Mouse (Mus musculus): Measurements from ENCODE around the gene Ppp4r3b. TPM values are rescaled to one million over a fixed set of nuclear protein-coding genes. Genes with fewer than 3 reads are reported as not detected.

The Ppp4r3b gene
- 36.3 and 38.0 TPM in 2 replicates for polyA plus RNA-seq (2015; fragmentation: Nextera tagmentation; extraction: Ambion mirVana)

DNA sequence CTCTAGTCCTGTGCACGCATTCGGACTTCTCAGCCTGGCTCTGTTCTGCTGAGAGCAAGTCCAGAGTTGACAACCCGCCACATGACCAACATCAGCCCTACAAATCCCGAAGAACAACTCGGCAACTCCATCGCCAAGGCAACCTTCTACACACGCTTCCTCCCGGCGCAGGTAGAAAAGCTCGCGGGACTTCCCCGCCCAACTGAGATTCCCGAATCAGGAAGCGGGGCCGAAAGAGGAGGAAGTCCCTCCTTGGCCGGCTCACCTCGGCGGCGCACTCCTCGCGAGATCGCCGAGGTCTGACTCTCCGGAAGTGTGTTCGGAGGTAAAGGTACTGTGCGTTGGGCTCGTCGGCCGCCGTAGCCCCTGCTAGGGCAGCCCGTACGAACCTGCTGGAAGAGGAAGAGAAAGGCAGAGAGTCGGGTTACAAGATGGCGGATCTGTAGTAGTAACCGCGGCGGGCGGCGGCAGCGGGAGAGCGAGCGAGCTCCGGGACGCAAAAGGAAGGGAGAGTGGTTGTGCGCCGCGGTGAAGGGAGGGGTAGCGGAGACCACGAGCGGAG, at the start of gene Ppp4r3b:
TSS of gene Ppp4r3b (plus strand) at position 328 of the 562 bp plus-strand sequence.
- peak; percentile 96 for ATAC-seq (ENCODE audit: low read depth)
- H3K9ac ChIP-seq (ENCODE audit: low read depth, low read length): peak within 1 kb of the TSS; percentile 99
- H3K9me3 ChIP-seq (replicated peaks; ENCODE audit: control insufficient read depth, low read length): no peaks in the 10 kb centered on the region
- H3K27me3 ChIP-seq (ENCODE audit: control insufficient read depth, insufficient read depth, low read depth, low read length): no peaks in the 10 kb centered on the region
- H3K36me3 ChIP-seq (ENCODE audit: control insufficient read depth, insufficient read depth): no peaks in the 10 kb centered on the region
- H3K4me1 ChIP-seq (ENCODE audit: control insufficient read depth, low read depth, low read length): peaks cover 6% of the 10 kb centered on the region
- peak within 1 kb of the TSS; percentile 97 for H3K4me2 ChIP-seq (ENCODE audit: low read depth, low read length)
- peak within 1 kb of the TSS; percentile 98 for H3K27ac ChIP-seq (ENCODE audit: low read length)
- peak within 1 kb of the TSS; percentile 99 for H3K4me3 ChIP-seq (ENCODE audit: low read depth, low read length)
- WGBS (ENCODE audit: insufficient replicate concordance): 0% methylated on average over 48 of the region's 50 CpGs

DNA sequence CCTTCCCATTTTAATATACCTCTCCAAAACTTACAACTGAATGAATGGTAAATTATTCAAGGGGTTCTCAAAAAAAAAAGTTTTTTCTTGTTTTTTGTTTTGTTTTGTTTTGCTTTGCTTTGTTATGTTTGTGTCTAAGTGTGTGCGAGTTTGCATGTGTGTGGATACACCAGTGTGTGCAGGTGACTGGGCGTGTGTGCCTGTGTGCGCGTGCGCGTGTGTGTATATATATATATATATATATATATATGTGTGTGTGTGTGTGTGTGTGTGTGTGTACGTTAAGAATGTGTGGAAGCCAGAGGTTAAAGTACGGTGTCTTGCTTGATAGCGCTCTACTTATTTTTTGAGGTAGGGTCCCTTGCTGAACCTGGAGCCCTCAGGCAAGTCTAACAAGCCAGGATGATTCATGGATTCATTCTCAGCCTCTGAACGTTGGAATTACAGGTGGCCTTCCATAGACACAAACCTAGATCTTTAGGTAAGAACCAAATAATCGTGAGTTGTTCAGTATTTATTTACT, 42.8 kb upstream of the Ppp4r3b start:
- H3K9me3 ChIP-seq (replicated peaks; ENCODE audit: control insufficient read depth, low read length): no peaks in the 10 kb centered on the region
- WGBS (ENCODE audit: insufficient replicate concordance): 43% methylated on average over 11 of the region's 11 CpGs
- ATAC-seq (ENCODE audit: low read depth): no peak
- peak overlapping the region; percentile 97 for H3K4me3 ChIP-seq (ENCODE audit: low read depth, low read length)
- H3K4me2 ChIP-seq (ENCODE audit: low read depth, low read length): peak overlapping the region; percentile 79
- peak overlapping the region; percentile 86 for H3K9ac ChIP-seq (ENCODE audit: low read depth, low read length)
- H3K4me1 ChIP-seq (ENCODE audit: control insufficient read depth, low read depth, low read length): peaks cover 5% of the 10 kb centered on the region
- H3K27me3 ChIP-seq (ENCODE audit: control insufficient read depth, insufficient read depth, low read depth, low read length): no peaks in the 10 kb centered on the region
- no peak overlapping the region for H3K27ac ChIP-seq (ENCODE audit: low read length)
- peaks cover 5% of the 10 kb centered on the region for H3K36me3 ChIP-seq (ENCODE audit: control insufficient read depth, insufficient read depth)

DNA sequence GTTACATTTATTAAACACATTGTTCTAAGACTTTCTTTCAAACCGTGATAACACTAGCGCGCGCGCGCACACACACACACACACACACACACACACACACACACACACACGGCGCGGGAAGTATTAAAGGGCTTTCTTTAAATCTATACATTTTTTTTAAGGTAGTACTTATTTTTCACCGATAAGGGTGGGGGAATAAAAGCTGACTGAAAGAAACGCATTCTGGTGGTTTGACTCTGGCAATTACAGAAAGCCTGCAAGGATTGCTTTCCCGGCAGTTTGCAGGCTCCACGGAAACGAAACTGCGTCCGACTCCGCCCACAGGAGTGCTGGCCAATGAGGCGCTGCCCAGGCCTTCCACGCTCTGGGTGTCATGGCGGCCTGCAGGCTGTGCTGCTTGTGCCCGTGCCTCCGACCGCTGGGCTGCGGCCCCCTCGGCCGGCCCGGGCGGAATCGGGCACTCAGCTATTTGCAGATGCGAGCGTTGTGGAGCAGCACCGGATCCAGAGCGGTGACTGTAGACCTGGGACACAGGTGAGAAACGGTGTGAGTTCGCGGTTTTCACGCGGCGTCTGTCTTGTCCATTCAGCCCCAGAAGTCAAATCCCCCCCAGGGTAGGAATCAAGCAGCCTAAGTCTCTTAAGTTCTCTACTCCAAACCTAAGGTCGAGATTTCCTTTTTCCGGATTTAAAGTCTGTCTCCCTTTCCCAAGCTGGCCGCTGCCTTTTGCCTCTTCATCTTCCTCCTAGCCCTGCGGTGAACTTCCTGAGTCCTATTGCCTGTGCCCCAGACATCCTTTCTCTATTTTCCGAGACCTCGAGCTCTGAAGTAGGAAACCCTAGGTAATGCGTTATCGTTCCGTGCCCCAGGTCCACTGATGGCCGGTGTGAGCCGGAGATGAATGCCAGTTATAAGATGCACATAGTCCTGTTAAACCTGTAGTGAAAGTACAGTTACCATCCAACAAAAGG, 42.0 kb upstream of the Ppp4r3b start, which contains the start of gene Pnpt1:
TSS of gene Pnpt1 (plus strand) at position 360 of the 971 bp plus-strand sequence.
- H3K36me3 ChIP-seq (ENCODE audit: control insufficient read depth, insufficient read depth): peaks cover 6% of the 10 kb centered on the region
- ATAC-seq (ENCODE audit: low read depth): peak; percentile 100
- no peaks in the 10 kb centered on the region for H3K27me3 ChIP-seq (ENCODE audit: control insufficient read depth, insufficient read depth, low read depth, low read length)
- peak within 1 kb of the TSS; percentile 86 for H3K9ac ChIP-seq (ENCODE audit: low read depth, low read length)
- whole genome bisulfite sequencing (ENCODE audit: insufficient replicate concordance): 1% methylated on average over 50 of the region's 50 CpGs
- H3K27ac ChIP-seq (ENCODE audit: low read length): peak within 1 kb of the TSS; percentile 61
- H3K4me3 ChIP-seq (ENCODE audit: low read depth, low read length): peak within 1 kb of the TSS; percentile 97
- H3K9me3 ChIP-seq (replicated peaks; ENCODE audit: control insufficient read depth, low read length): no peaks in the 10 kb centered on the region
- H3K4me2 ChIP-seq (ENCODE audit: low read depth, low read length): peak within 1 kb of the TSS; percentile 79
- H3K4me1 ChIP-seq (ENCODE audit: control insufficient read depth, low read depth, low read length): peaks cover 5% of the 10 kb centered on the region

DNA sequence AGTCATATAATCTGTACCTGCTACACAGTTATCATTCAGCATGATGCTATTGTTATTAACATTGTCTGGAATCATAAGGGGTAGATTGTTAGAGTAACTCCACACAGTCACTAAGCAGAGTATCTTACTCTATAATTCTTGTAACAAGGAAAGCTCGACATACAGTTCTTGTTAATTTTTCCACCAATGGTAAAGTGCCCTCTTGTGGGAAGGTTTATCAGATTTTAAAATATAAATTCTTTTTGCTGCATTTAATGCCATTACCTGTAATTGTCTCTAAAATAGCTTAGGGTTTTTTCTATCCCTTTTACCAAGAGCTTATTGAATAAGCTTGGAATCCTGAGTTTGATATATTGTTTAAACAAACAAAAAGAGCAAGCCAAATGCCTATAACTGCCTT, 32.0 kb upstream of the Ppp4r3b start:
- no peaks in the 10 kb centered on the region for H3K27me3 ChIP-seq (ENCODE audit: control insufficient read depth, insufficient read depth, low read depth, low read length)
- H3K4me3 ChIP-seq (ENCODE audit: low read depth, low read length): no peak overlapping the region
- no peak overlapping the region for H3K9ac ChIP-seq (ENCODE audit: low read depth, low read length)
- peaks cover 8% of the 10 kb centered on the region for H3K36me3 ChIP-seq (ENCODE audit: control insufficient read depth, insufficient read depth)
- H3K4me2 ChIP-seq (ENCODE audit: low read depth, low read length): no peak overlapping the region
- 59% methylated on average over 1 of the region's 1 CpGs for WGBS (ENCODE audit: insufficient replicate concordance)
- no peak overlapping the region for H3K27ac ChIP-seq (ENCODE audit: low read length)
- ATAC-seq (ENCODE audit: low read depth): no peak
- H3K4me1 ChIP-seq (ENCODE audit: control insufficient read depth, low read depth, low read length): no peaks in the 10 kb centered on the region
- H3K9me3 ChIP-seq (replicated peaks; ENCODE audit: control insufficient read depth, low read length): no peaks in the 10 kb centered on the region

DNA sequence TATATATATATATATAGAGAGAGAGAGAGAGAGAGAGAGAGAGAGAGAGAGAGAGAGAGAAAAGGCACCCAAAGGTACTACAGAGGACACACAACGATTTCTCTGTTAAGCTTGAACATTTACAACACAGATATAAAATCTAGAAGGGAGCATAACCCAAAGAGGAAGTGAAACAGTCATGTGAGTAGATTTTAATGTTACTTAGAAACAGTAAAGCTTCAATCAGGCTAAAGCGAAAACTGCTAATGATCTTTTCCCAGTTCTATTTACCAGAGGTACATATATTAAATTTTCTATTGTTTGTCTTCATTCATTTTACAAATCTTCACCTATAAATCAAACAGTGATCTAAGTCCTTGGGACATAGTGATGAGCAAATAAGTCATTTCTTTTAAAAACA, 23.8 kb upstream of the Ppp4r3b start:
- Histone ChIP-seq H3K4me3 (ENCODE audit: low read depth, low read length) (no peak overlapping the region), H3K36me3 (ENCODE audit: control insufficient read depth, insufficient read depth) (no peaks in the 10 kb centered on the region), H3K4me2 (ENCODE audit: low read depth, low read length) (no peak overlapping the region), H3K4me1 (ENCODE audit: control insufficient read depth, low read depth, low read length) (no peaks in the 10 kb centered on the region), H3K27ac (ENCODE audit: low read length) (no peak overlapping the region), H3K9ac (ENCODE audit: low read depth, low read length) (no peak overlapping the region), H3K9me3 (replicated peaks; ENCODE audit: control insufficient read depth, low read length) (no peaks in the 10 kb centered on the region), H3K27me3 (ENCODE audit: control insufficient read depth, insufficient read depth, low read depth, low read length) (no peaks in the 10 kb centered on the region)
- 67% methylated on average over 2 of the region's 2 CpGs for WGBS (ENCODE audit: insufficient replicate concordance)
- no peak for ATAC-seq (ENCODE audit: low read depth)

DNA sequence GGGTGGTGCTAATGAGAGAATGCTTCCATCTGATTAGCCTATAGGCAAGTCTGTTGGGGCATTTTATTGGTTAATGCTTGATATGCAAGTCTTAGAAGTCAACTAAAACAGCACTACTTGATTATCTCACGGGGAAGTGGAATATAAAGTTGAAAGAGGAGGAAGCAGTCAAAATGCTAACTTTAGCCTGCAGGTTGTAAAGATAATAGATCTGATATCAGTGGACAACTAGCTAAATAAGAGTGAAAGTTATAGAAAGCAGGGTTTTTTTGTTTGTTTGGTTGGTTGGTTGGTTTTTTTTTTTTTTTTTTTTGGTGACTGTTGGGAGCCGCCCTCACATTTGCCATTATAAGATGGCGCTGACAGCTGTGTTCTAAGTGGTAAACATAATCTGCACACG, 9.1 kb upstream of the Ppp4r3b start:
- ATAC-seq (ENCODE audit: low read depth): no peak
- Histone ChIP-seq H3K4me3 (ENCODE audit: low read depth, low read length) (no peak overlapping the region), H3K27me3 (ENCODE audit: control insufficient read depth, insufficient read depth, low read depth, low read length) (no peaks in the 10 kb centered on the region), H3K9me3 (replicated peaks; ENCODE audit: control insufficient read depth, low read length) (no peaks in the 10 kb centered on the region), H3K4me2 (ENCODE audit: low read depth, low read length) (no peak overlapping the region), H3K4me1 (ENCODE audit: control insufficient read depth, low read depth, low read length) (no peaks in the 10 kb centered on the region; the same call in 1 of the 2 replicates), H3K9ac (ENCODE audit: low read depth, low read length) (no peak overlapping the region), H3K36me3 (ENCODE audit: control insufficient read depth, insufficient read depth) (peaks cover 9% of the 10 kb centered on the region; the same call in 1 of the 2 replicates), H3K27ac (ENCODE audit: low read length) (no peak overlapping the region)
- 81% methylated on average over 4 of the region's 4 CpGs for WGBS (ENCODE audit: insufficient replicate concordance)

DNA sequence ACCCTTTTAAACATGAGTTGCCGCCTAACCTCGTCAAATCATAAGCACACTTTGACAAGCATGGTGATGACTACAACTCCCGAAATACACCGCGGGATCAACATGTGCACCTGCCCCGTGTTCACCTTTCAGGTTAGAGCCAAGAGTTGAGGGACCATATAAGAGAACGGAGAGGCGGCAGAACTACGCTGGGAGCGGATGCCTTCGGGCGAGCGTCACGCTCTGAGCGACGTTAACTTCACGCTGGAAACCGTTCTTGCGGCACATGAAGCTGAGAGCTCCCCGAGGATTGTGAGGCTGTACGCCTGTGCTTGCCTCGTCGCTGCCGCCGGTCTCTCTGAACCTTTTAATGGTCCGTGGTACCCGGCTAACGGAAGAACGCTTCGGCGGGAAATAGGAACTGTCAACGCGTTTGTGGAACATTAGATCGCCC, 715 bp upstream of the Ppp4r3b start:
- H3K27ac ChIP-seq (ENCODE audit: low read length): peak overlapping the region; percentile 98
- peaks cover 6% of the 10 kb centered on the region for H3K4me1 ChIP-seq (ENCODE audit: control insufficient read depth, low read depth, low read length)
- H3K4me2 ChIP-seq (ENCODE audit: low read depth, low read length): peak overlapping the region; percentile 97
- H3K36me3 ChIP-seq (ENCODE audit: control insufficient read depth, insufficient read depth): no peaks in the 10 kb centered on the region
- no peaks in the 10 kb centered on the region for H3K9me3 ChIP-seq (replicated peaks; ENCODE audit: control insufficient read depth, low read length)
- ATAC-seq (ENCODE audit: low read depth): 0 out of 2 replicates have a peak, but pooled peaks have one; percentile 4
- peak overlapping the region; percentile 99 for H3K9ac ChIP-seq (ENCODE audit: low read depth, low read length)
- H3K4me3 ChIP-seq (ENCODE audit: low read depth, low read length): peak overlapping the region; percentile 99
- WGBS (ENCODE audit: insufficient replicate concordance): under 1% methylated on average over 34 of the region's 34 CpGs
- H3K27me3 ChIP-seq (ENCODE audit: control insufficient read depth, insufficient read depth, low read depth, low read length): no peaks in the 10 kb centered on the region

DNA sequence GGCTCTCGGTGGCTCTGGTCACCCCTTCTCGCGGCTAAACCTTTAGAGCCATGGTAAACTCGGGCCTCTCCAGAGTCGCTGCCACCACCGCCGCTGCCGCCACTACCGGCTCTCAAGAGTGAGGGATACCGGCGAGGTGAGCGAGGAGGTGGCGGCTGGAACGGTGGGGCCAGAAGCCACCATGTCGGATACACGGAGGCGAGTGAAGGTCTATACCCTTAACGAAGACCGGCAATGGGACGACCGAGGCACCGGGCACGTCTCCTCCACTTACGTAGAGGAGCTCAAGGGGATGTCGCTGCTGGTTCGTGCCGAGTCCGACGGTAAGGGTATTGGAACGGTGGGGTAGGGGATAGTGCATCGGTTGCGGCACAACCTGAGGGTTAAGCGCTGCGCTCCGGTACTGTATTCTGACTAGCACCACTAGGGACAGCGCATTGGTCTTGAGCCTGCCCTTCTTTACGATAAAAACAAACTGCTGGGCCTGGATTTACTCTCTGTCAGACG, 488 bp downstream of the Ppp4r3b start:
- H3K4me3 ChIP-seq (ENCODE audit: low read depth, low read length): peak overlapping the region; percentile 99
- H3K4me2 ChIP-seq (ENCODE audit: low read depth, low read length): peak overlapping the region; percentile 64
- WGBS (ENCODE audit: insufficient replicate concordance): under 1% methylated on average over 38 of the region's 38 CpGs
- H3K27me3 ChIP-seq (ENCODE audit: control insufficient read depth, insufficient read depth, low read depth, low read length): no peaks in the 10 kb centered on the region
- peak overlapping the region; percentile 98 for H3K27ac ChIP-seq (ENCODE audit: low read length)
- peak; percentile 69 for ATAC-seq (ENCODE audit: low read depth)
- peaks cover 6% of the 10 kb centered on the region for H3K4me1 ChIP-seq (ENCODE audit: control insufficient read depth, low read depth, low read length)
- no peaks in the 10 kb centered on the region for H3K9me3 ChIP-seq (replicated peaks; ENCODE audit: control insufficient read depth, low read length)
- H3K9ac ChIP-seq (ENCODE audit: low read depth, low read length): peak overlapping the region; percentile 99
- no peaks in the 10 kb centered on the region for H3K36me3 ChIP-seq (ENCODE audit: control insufficient read depth, insufficient read depth)
